Mouse (Mus musculus) G1E (cell line): ENCODE measurements around the gene Sppl2b. TPM values are rescaled to one million over a fixed set of nuclear protein-coding genes. Genes with fewer than 3 reads are reported as not detected.
A peak's percentile ranks its signal among the peaks of the same experiment; 100 is the strongest.

Experiments
- ATAC-seq: 2 replicates; pipeline ENCODE4 v1.8.0; 2016; ENCODE audit warnings: mild to moderate bottlenecking; ENCODE audit not compliant: insufficient number of reproducible peaks, poor library complexity, low FRiP score, severe bottlenecking; ENCODE audit errors: extremely low read depth
- DNase-seq: peaks from one replicate; pipeline ENCODE4 v3.0.0; 2012; ENCODE audit warnings: low spot score
- H3K27me3 ChIP-seq: 2 replicates; pipeline ENCODE4 v1.6.1; 2012; ENCODE audit warnings: mild to moderate bottlenecking, low read length, inconsistent platforms; ENCODE audit not compliant: insufficient read depth
- H3K36me3 ChIP-seq: replicated peaks from 2 replicates; pipeline ENCODE3; 2012; ENCODE audit warnings: mild to moderate bottlenecking, inconsistent platforms
- H3K4me1 ChIP-seq: 2 replicates; pipeline ENCODE4 v1.6.1; 2012; ENCODE audit warnings: low read depth, low read length, inconsistent platforms, mixed read lengths; ENCODE audit not compliant: insufficient read depth
- H3K4me3 ChIP-seq: 2 replicates; pipeline ENCODE4 v1.5.1; 2012; ENCODE audit warnings: low read depth, mild to moderate bottlenecking, inconsistent platforms, low read length, moderate library complexity, mixed read lengths
- H3K9me3 ChIP-seq: replicated peaks from 2 replicates; pipeline ENCODE4 v1.6.1; 2012; ENCODE audit warnings: inconsistent platforms
- CTCF ChIP-seq: IDR thresholded peaks from 2 replicates; pipeline ENCODE4 v1.5.1; 2012; ENCODE audit warnings: low read depth, low read length, inconsistent platforms, mixed read lengths
- GATA1 ChIP-seq: IDR thresholded peaks from 2 replicates; pipeline ENCODE4 v1.6.1; 2012; ENCODE audit warnings: borderline replicate concordance, low read length, inconsistent platforms, mixed read lengths
- GATA2 ChIP-seq: IDR thresholded peaks from 2 replicates; pipeline ENCODE4 v1.6.1; 2012; ENCODE audit warnings: low read depth, low read length, inconsistent platforms, borderline replicate concordance
- POLR2AphosphoS5 ChIP-seq: IDR thresholded peaks from 2 replicates; pipeline ENCODE4 v1.6.1; 2012; ENCODE audit warnings: low read depth, low read length, inconsistent platforms; ENCODE audit not compliant: insufficient replicate concordance
- TAL1 ChIP-seq: conservative IDR thresholded peaks from 2 replicates; pipeline ENCODE4 v1.6.1; 2012; ENCODE audit warnings: low read depth, low read length, inconsistent platforms, mixed read lengths
- polyA plus RNA-seq: library from polyadenylated mRNA; stranded (reverse); fragments of >175 nt; gene quantifications from 2 replicates; pipeline ENCODE4 v1.2.3, GENCODE M21; 2012
- total RNA-seq, 2 experiments: library from RNA; stranded (forward) in 1 of 2; stranded (reverse) in 1 of 2; fragments of 200-1000 nt in 1 of 2; fragments of >200 nt in 1 of 2; fragmentation: Nextera tagmentation in 1 of 2; gene quantifications; 2 replicates each; pipeline ENCODE4 v1.2.3; 2014 to 2017

The Sppl2b gene
- total and polyA plus RNA-seq, 3 experiments, result 18.0 to 76.6 (median 55.1) TPM

GRCm38 (mm10) chr10:80876028-80876427 lies 21.0 kb downstream of the Sppl2b start:
- H3K4me1 ChIP-seq, result peaks cover 48% of the 10 kb centered on the region

GRCm38 (mm10) chr10:80876594-80876993 lies 21.5 kb downstream of the Sppl2b start:
- H3K36me3 ChIP-seq, result no peaks in the 10 kb centered on the region

More at GRCm38 (mm10) chr10:80876028-80876427, 21.0 kb downstream of the Sppl2b start:
- Histone ChIP-seq H3K27me3 (peaks cover 35% of the 10 kb centered on the region), H3K9me3 (no peaks in the 10 kb centered on the region), H3K4me3 (no peak overlapping the region), H3K36me3 (no peaks in the 10 kb centered on the region)
- TF ChIP-seq CTCF (peak; percentile 95), TAL1 (no peak)
- ATAC-seq (no peak), DNase-seq (no peak)

GRCm38 (mm10) chr10:80880131-80880641 lies 25.1 kb downstream of the Sppl2b start:
- Histone ChIP-seq H3K36me3 (no peaks in the 10 kb centered on the region), H3K9me3 (no peaks in the 10 kb centered on the region), H3K27me3 (peaks cover 38% of the 10 kb centered on the region), H3K4me1 (peaks cover 38% of the 10 kb centered on the region), H3K4me3 (no peak overlapping the region; the same call in 1 of the 2 replicates)
- ATAC-seq (peak; percentile 43), DNase-seq (peak; percentile 71)
- TF ChIP-seq CTCF (peak; percentile 96), TAL1 (no peak), GATA2 (no peak), GATA1 (no peak), POLR2AphosphoS5 (no peak)

More at GRCm38 (mm10) chr10:80876594-80876993, 21.5 kb downstream of the Sppl2b start:
- H3K27me3 ChIP-seq, result peaks cover 33% of the 10 kb centered on the region
- no peaks in the 10 kb centered on the region for H3K9me3 ChIP-seq
- no peak for DNase-seq
- no peak for TF ChIP-seq GATA2
- no peak for TF ChIP-seq GATA1
- no peak for TF ChIP-seq POLR2AphosphoS5
- no peak overlapping the region for H3K4me3 ChIP-seq
- ATAC-seq, result no peak
- peaks cover 45% of the 10 kb centered on the region for H3K4me1 ChIP-seq

- TF ChIP-seq GATA2 (no peak), TAL1 (no peak), GATA1 (no peak), CTCF (no peak), POLR2AphosphoS5 (no peak)
- ATAC-seq (no peak), DNase-seq (no peak)
- Histone ChIP-seq H3K9me3 (no peaks in the 10 kb centered on the region), H3K4me3 (no peak overlapping the region), H3K36me3 (no peaks in the 10 kb centered on the region), H3K4me1 (peaks cover 38% of the 10 kb centered on the region), H3K27me3 (peaks cover 45% of the 10 kb centered on the region)
These were observed 25.8 kb downstream of the Sppl2b start for GRCm38 (mm10) chr10:80880901-80881300.

- no peak overlapping the region for H3K4me3 ChIP-seq
- H3K9me3 ChIP-seq, result no peaks in the 10 kb centered on the region
- TF ChIP-seq TAL1 (no peak), CTCF (peak; percentile 88), GATA1 (no peak), POLR2AphosphoS5 (no peak), GATA2 (no peak)
- H3K36me3 ChIP-seq, result no peaks in the 10 kb centered on the region
- peaks cover 49% of the 10 kb centered on the region for H3K27me3 ChIP-seq
- ATAC-seq, result no peak
- DNase-seq, result no peak
- H3K4me1 ChIP-seq, result peaks cover 34% of the 10 kb centered on the region
These were observed 26.2 kb downstream of the Sppl2b start for GRCm38 (mm10) chr10:80881301-80881700.

- peaks cover 65% of the 10 kb centered on the region for H3K27me3 ChIP-seq
- DNase-seq (no peak), ATAC-seq (no peak)
- no peak overlapping the region for H3K4me3 ChIP-seq
- peaks cover 3% of the 10 kb centered on the region; the same call in 1 of the 2 replicates for H3K9me3 ChIP-seq
- no peaks in the 10 kb centered on the region for H3K36me3 ChIP-seq
- peaks cover 8% of the 10 kb centered on the region for H3K4me1 ChIP-seq
- TF ChIP-seq CTCF (no peak), GATA1 (no peak), POLR2AphosphoS5 (no peak), GATA2 (no peak), TAL1 (no peak)
These were observed 32.1 kb downstream of the Sppl2b start for GRCm38 (mm10) chr10:80887181-80887580.

- Histone ChIP-seq H3K27me3 (peaks cover 29% of the 10 kb centered on the region), H3K9me3 (peaks cover 5% of the 10 kb centered on the region; the same call in 1 of the 2 replicates), H3K36me3 (peaks cover 39% of the 10 kb centered on the region), H3K4me1 (peaks cover 33% of the 10 kb centered on the region), H3K4me3 (no peak overlapping the region)
- DNase-seq (no peak), ATAC-seq (no peak)
- TF ChIP-seq GATA2, result no peak
- peak; percentile 24; the same call in 1 of the 2 replicates for TF ChIP-seq POLR2AphosphoS5
These were observed 40.0 kb downstream of the Sppl2b start for GRCm38 (mm10) chr10:80895100-80895499.
